Mouse (Mus musculus): Measurements from ENCODE around the gene Tent5b. TPM values are rescaled to one million over a fixed set of nuclear protein-coding genes. Genes with fewer than 3 reads are reported as not detected.

The Tent5b gene
- 0.23 and 0.49 TPM in 2 replicates for polyA plus RNA-seq (2015; fragmentation: Nextera tagmentation; extraction: Ambion mirVana)

DNA sequence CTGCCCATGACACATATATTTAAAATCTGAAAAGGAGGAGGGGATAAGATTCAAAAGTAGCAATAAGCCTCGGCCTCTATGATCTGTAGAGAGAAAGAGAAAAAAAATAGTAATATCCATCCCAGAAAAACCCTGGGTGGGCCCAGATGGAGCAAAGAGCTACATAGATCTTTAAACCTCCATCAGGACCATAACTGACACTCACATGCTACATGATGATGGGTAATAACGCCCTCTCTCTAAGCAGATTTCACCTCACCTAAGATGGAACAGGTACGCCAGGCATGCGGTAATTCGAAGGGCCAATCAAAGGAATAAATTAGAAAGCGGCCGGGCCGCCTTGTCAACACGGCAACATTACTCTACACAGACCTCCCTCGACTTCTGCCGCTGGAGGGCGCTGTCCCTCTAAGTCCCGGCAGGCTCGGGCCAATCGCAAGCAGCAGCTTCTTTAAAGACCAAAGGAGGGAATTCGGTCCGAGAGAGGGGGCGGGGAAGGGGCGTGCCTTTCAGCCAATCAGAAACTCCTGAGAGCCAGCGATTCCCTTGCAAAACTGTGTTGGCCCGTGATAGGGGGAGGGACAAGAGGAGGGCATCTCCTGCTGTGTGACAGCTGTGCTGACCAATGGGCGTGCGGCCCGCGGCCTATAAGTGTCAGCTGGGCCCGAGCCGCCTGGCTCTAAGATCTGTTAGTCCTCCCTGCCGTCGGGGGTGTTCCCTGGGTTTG lies at the start of gene Tent5b:
Gene Tent5b (plus strand): TSS at position 675 of the 727 bp plus-strand sequence.

GRCm38 (mm10) chr4:133498160-133498724 lies 18.3 kb downstream of the Tent5b start, which contains the start of gene Trnp1:
Gene Trnp1, minus strand, starts transcription at chr4:133498550.

GRCm38 (mm10) chr4:133518601-133519368 lies 38.9 kb downstream of the Tent5b start, which contains the start of gene Kdf1:
Gene Kdf1, plus strand, starts transcription at chr4:133518963.

Other genes starting within 250 kb of the Tent5b start
- 4.3 and 4.9 TPM in 2 replicates for gene Map3k6, start 239.3 kb upstream of the Tent5b start, polyA plus RNA-seq (2015; fragmentation: Nextera tagmentation; extraction: Ambion mirVana)
- 0.15 TPM in 2 replicates for gene Sytl1, start 217.0 kb upstream of the Tent5b start, polyA plus RNA-seq (2015; fragmentation: Nextera tagmentation; extraction: Ambion mirVana)
- gene Tmem222, start 202.3 kb upstream of the Tent5b start, polyA plus RNA-seq (2015; fragmentation: Nextera tagmentation; extraction: Ambion mirVana): 118 and 121 TPM in 2 replicates
- 15.2 and 15.3 TPM in 2 replicates for gene Wdtc1, start 126.7 kb upstream of the Tent5b start, polyA plus RNA-seq (2015; fragmentation: Nextera tagmentation; extraction: Ambion mirVana)
- gene Slc9a1, start 110.4 kb upstream of the Tent5b start, polyA plus RNA-seq (2015; fragmentation: Nextera tagmentation; extraction: Ambion mirVana): 7.9 and 10.2 TPM in 2 replicates
- 30.5 and 40.3 TPM in 2 replicates for gene Trnp1, start 18.4 kb downstream of the Tent5b start, polyA plus RNA-seq (2015; fragmentation: Nextera tagmentation; extraction: Ambion mirVana)
- 0.18 TPM in 1 of 2 replicates, not detected in the other for gene Kdf1, start 38.8 kb downstream of the Tent5b start, polyA plus RNA-seq (2015; fragmentation: Nextera tagmentation; extraction: Ambion mirVana)
- 251 and 254 TPM in 2 replicates for gene Nudc, start 65.9 kb downstream of the Tent5b start, polyA plus RNA-seq (2015; fragmentation: Nextera tagmentation; extraction: Ambion mirVana)
- gene Nr0b2, start 73.2 kb downstream of the Tent5b start, polyA plus RNA-seq (2015; fragmentation: Nextera tagmentation; extraction: Ambion mirVana): not detected in 2 replicates
- 5.9 and 8.3 TPM in 2 replicates for gene Gpatch3, start 94.6 kb downstream of the Tent5b start, polyA plus RNA-seq (2015; fragmentation: Nextera tagmentation; extraction: Ambion mirVana)
- gene Gpn2, start 104.2 kb downstream of the Tent5b start, polyA plus RNA-seq (2015; fragmentation: Nextera tagmentation; extraction: Ambion mirVana): 14.5 and 14.7 TPM in 2 replicates
- gene Sfn, start 122.0 kb downstream of the Tent5b start, polyA plus RNA-seq (2015; fragmentation: Nextera tagmentation; extraction: Ambion mirVana): 0.74 and 1.5 TPM in 2 replicates
- 12.9 and 25.0 TPM in 2 replicates for gene Zdhhc18, start 170.0 kb downstream of the Tent5b start, polyA plus RNA-seq (2015; fragmentation: Nextera tagmentation; extraction: Ambion mirVana)
- 14.1 and 14.5 TPM in 2 replicates for gene Pigv, start 192.5 kb downstream of the Tent5b start, polyA plus RNA-seq (2015; fragmentation: Nextera tagmentation; extraction: Ambion mirVana)

All from neural tube, postnatal 0 days (tissue).